8 mouse cellular contexts compared by ENCODE assay signal in the genomic region with DNA sequence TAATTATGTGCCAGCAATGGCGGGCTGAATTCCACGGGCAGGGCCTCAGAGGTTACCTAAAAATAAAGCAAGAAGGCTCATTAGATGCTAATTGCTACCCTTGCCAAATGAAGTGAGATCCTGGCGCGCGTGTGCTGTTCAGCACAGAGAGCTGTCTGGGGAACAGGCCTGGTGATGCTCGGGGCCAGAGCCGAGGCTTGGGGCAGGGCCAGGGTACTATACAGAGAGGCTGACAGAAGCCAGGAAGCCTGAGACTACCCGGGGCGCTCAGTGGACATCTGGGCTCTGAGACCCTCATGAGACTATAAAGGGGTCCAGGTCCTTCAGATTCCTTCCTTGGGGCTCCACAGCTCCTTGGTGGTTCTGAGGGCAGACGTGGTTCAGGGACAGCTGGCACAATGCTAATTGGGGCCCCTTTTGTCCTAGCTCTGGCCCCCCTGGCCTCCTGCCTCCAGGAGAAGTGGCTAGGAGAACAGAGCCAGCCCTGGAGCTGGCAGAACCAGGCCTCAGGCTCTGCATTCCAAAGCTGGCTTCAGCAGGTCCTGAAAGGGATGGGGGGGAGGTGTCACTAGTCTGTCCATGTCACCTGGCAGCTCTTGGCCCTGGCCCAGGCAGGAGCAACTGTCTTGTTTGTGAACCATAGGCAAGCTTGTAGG.
A peak's percentile ranks its signal among the peaks of the same experiment; 100 is the strongest.
DNase-seq lines count a peak whose midpoint lies in the region; ATAC-seq and TF ChIP-seq lines count a peak whose summit lies in the region.

No protein-coding gene starts in this region.

- no peak overlapping the region for H3K9ac ChIP-seq in kidney, embryonic 14.5 days (ENCODE audit: low read depth, low read length)
- H3K9ac ChIP-seq in forebrain, embryonic 13.5 days, result peak overlapping the region; percentile 34; the same call in 1 of the 2 replicates
- H3K9ac ChIP-seq in hindbrain, embryonic 11.5 days (ENCODE audit: low read depth, low read length), result peak overlapping the region; percentile 15; the same call in 1 of the 2 replicates

- 0 out of 2 replicates have a peak, but pooled peaks have one; percentile 29 for ATAC-seq in kidney, embryonic 14.5 days (ENCODE audit: low FRiP score, low TSS enrichment)
- peak; percentile 92 for ATAC-seq in forebrain, embryonic 13.5 days
- ATAC-seq in hindbrain, embryonic 11.5 days (ENCODE audit: low FRiP score), result no peak
- no peak for ATAC-seq in megakaryocyte progenitor cell, adult 5-6 weeks (replicated peaks; ENCODE audit: poor library complexity)

- intact Hi-C loops in left cerebral cortex, postnatal 4 days (cut with DNase I), result no loop called here

- no peak for DNase-seq in kidney, postnatal 14 days
- no peak for DNase-seq in hindbrain, embryonic 11.5 days (ENCODE audit: low spot score)
- DNase-seq in left cerebral cortex, postnatal 4 days, result peak; percentile 87
- DNase-seq in thymus, postnatal 4 days, result no peak

- H3K4me3 ChIP-seq in kidney, embryonic 14.5 days (ENCODE audit: low read length), result no peak overlapping the region
- H3K4me3 ChIP-seq in forebrain, embryonic 13.5 days, result no peak overlapping the region
- H3K4me3 ChIP-seq in hindbrain, embryonic 11.5 days (ENCODE audit: low read depth, low read length), result no peak overlapping the region
- H3K4me3 ChIP-seq in olfactory bulb, adult 2 months (ENCODE audit: insufficient read depth, low read depth, low read length), result no peak overlapping the region

- WGBS in kidney, embryonic 14.5 days, result 13% methylated on average over 10 of the region's 10 CpGs
- WGBS in forebrain, embryonic 13.5 days, result 6% methylated on average over 10 of the region's 10 CpGs
- WGBS in hindbrain, embryonic 11.5 days, result 31% methylated on average over 10 of the region's 10 CpGs
- WGBS in olfactory bulb, adult 2 months, result 5% methylated on average over 10 of the region's 10 CpGs

- no peaks in the 10 kb centered on the region for H3K27me3 ChIP-seq in kidney, embryonic 14.5 days (ENCODE audit: control insufficient read depth, insufficient read depth, low read length)
- H3K27me3 ChIP-seq in forebrain, embryonic 13.5 days, result peaks cover 62% of the 10 kb centered on the region
- no peaks in the 10 kb centered on the region for H3K27me3 ChIP-seq in hindbrain, embryonic 11.5 days (ENCODE audit: control insufficient read depth, insufficient read depth, low read length)

- TF ChIP-seq POLR2A in olfactory bulb, adult 2 months (IDR thresholded peaks at IDR 0.05; ENCODE audit: insufficient read depth, low read depth, low read length), result no peak

- no peak for TF ChIP-seq CTCF in olfactory bulb, adult 2 months (IDR thresholded peaks at IDR 0.05; ENCODE audit: insufficient read depth, low read depth, low read length)

- peak overlapping the region; percentile 56; the same call in 1 of the 2 replicates for H3K27ac ChIP-seq in kidney, embryonic 14.5 days (ENCODE audit: low read depth, low read length)
- peak overlapping the region; percentile 83 for H3K27ac ChIP-seq in forebrain, embryonic 13.5 days
- peak overlapping the region; percentile 77 for H3K27ac ChIP-seq in hindbrain, embryonic 11.5 days (ENCODE audit: low read depth, low read length)
- H3K27ac ChIP-seq in olfactory bulb, adult 2 months (ENCODE audit: insufficient read depth, low read depth, low read length), result peak overlapping the region; percentile 90

- H3K36me3 ChIP-seq in kidney, embryonic 14.5 days (ENCODE audit: control insufficient read depth, insufficient read depth, low read length), result no peaks in the 10 kb centered on the region
- H3K36me3 ChIP-seq in forebrain, embryonic 13.5 days (ENCODE audit: poor library complexity, severe bottlenecking), result no peaks in the 10 kb centered on the region
- no peaks in the 10 kb centered on the region for H3K36me3 ChIP-seq in hindbrain, embryonic 11.5 days (ENCODE audit: control insufficient read depth, insufficient read depth, low read length)

- H3K4me2 ChIP-seq in kidney, embryonic 14.5 days (replicated peaks; ENCODE audit: low read depth, low read length), result peak overlapping the region; percentile 15
- peak overlapping the region; percentile 49 for H3K4me2 ChIP-seq in forebrain, embryonic 13.5 days
- no peak overlapping the region for H3K4me2 ChIP-seq in hindbrain, embryonic 11.5 days (replicated peaks; ENCODE audit: low read depth, low read length)

- H3K9me3 ChIP-seq in kidney, embryonic 14.5 days (ENCODE audit: control insufficient read depth, low read length), result no peaks in the 10 kb centered on the region; the same call in 1 of the 2 replicates
- peaks cover 2% of the 10 kb centered on the region; the same call in 1 of the 2 replicates for H3K9me3 ChIP-seq in forebrain, embryonic 13.5 days (replicated peaks)
- H3K9me3 ChIP-seq in hindbrain, embryonic 11.5 days (ENCODE audit: control insufficient read depth, low read length), result no peaks in the 10 kb centered on the region

- H3K4me1 ChIP-seq in kidney, embryonic 14.5 days (ENCODE audit: control insufficient read depth, insufficient read depth, low read length), result peaks cover 18% of the 10 kb centered on the region
- peaks cover 32% of the 10 kb centered on the region for H3K4me1 ChIP-seq in forebrain, embryonic 13.5 days
- H3K4me1 ChIP-seq in hindbrain, embryonic 11.5 days (replicated peaks; ENCODE audit: control insufficient read depth, insufficient read depth, low read length), result peaks cover 9% of the 10 kb centered on the region
- peaks cover 69% of the 10 kb centered on the region for H3K4me1 ChIP-seq in olfactory bulb, adult 2 months (ENCODE audit: control insufficient read depth, insufficient read depth, low read length)

Comparison
In these comparisons a context has a peak if more than half of its experiments do, and no peak if none do; other contexts are left out.
1. ATAC-seq: peak in kidney, embryonic 14.5 days (single experiment) and forebrain, embryonic 13.5 days (single experiment); none in hindbrain, embryonic 11.5 days (single experiment) and megakaryocyte progenitor cell, adult 5-6 weeks (single experiment).
2. Peak in every context shown above with its lines, with median percentiles within 50 percentile points of each other: H3K27ac ChIP-seq.